Mouse (Mus musculus) cerebellum, adult 2 months (tissue): ENCODE results near the gene M1ap. TPM values are rescaled to one million over a fixed set of nuclear protein-coding genes. Genes with fewer than 3 reads are reported as not detected.

ENCODE experiments used
- DNase-seq, 2 experiments: peaks; one replicate each; pipeline ENCODE4 v3.0.0; 2021
- H3K27ac ChIP-seq: fragments of 200-500 bp; 2 replicates; pipeline ENCODE4 v1.5.1; 2012; ENCODE audit warnings: low read length, control low read depth, inconsistent platforms; ENCODE audit not compliant: insufficient read depth
- H3K27me3 ChIP-seq: fragments of 200-500 bp; 2 replicates; pipeline ENCODE4 v1.6.1; 2012; ENCODE audit warnings: inconsistent platforms, mild to moderate bottlenecking, low read length, moderate library complexity; ENCODE audit not compliant: control insufficient read depth, insufficient read depth
- H3K4me1 ChIP-seq: fragments of 200-500 bp; 2 replicates; pipeline ENCODE4 v1.6.1; 2011; ENCODE audit warnings: low read length; ENCODE audit not compliant: control insufficient read depth, insufficient read depth
- H3K4me3 ChIP-seq: fragments of 200-500 bp; replicated peaks from 2 replicates; pipeline ENCODE3; 2011; ENCODE audit warnings: mild to moderate bottlenecking, low read depth, low read length, control low read depth; ENCODE audit not compliant: insufficient read depth
- CTCF ChIP-seq: fragments of 200-500 bp; IDR thresholded peaks from 2 replicates; pipeline ENCODE4 v1.5.1; 2011; ENCODE audit warnings: low read depth, mild to moderate bottlenecking, control low read depth, low read length, moderate library complexity, borderline replicate concordance; ENCODE audit not compliant: insufficient read depth
- POLR2A ChIP-seq: fragments of 200-500 bp; IDR thresholded peaks from 2 replicates; pipeline ENCODE4 v1.6.1; 2011; ENCODE audit warnings: low read length, control low read depth, borderline replicate concordance; ENCODE audit not compliant: insufficient read depth
- WGBS: fragments of 180-500 bp; shearing (Covaris S2); methylation state at CpG from one replicate; pipeline ENCODE4 v1.1.7; 2018; 5-methylcytosine and 5-hydroxymethylcytosine counted together
- polyA plus RNA-seq: library from polyadenylated mRNA; depleted of rRNA; stranded (reverse); fragments of >200 nt; gene quantifications from 2 replicates; pipeline ENCODE4 v1.2.3, GENCODE M21; 2012

The M1ap gene
- polyA plus RNA-seq, 1 experiment = 0.21 TPM

DNA sequence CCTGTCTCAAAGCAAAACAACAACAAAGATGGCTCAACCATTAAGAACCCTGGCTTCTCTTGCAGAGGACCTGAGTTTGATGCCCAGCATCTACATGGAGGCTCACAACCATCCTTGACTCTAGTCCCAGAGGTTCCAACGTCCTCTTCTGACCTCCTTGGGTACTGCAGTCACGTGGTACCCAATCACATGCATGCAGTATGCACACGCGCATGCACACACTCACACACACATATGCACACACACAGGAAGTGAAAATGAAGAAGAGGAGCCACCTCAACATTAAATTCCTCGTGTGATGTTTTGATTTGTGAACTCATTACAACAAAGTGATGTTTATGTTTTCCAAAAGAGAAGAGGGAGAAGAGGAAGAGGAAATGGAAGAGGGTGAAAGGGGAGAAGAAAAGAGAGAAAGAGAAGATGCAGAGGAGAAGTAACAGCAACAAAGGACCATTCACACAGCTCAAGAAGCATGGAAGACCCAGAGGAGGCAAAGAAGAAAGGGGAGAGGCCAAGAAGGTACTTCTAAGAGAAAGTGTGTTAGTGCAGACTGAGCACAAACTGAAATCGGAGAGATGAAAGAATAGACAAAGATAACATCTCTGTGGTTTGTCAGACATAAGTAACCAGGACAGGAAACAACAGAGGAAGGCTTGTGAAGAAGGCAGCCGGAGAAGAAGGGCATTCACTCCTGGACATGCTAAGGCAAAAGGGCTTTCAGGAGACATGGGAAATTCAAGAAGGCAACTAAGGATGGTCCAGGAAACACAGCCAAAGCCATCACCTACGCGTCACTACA lies 25.1 kb upstream of the M1ap start:
- WGBS = 78% methylated on average over 9 of the region's 9 CpGs
- Histone ChIP-seq H3K27me3 (no peaks in the 10 kb centered on the region), H3K27ac (no peak overlapping the region), H3K4me3 (no peak overlapping the region), H3K4me1 (peaks cover 44% of the 10 kb centered on the region)
- TF ChIP-seq CTCF (no peak), POLR2A (no peak)
- DNase-seq = no peak

DNA sequence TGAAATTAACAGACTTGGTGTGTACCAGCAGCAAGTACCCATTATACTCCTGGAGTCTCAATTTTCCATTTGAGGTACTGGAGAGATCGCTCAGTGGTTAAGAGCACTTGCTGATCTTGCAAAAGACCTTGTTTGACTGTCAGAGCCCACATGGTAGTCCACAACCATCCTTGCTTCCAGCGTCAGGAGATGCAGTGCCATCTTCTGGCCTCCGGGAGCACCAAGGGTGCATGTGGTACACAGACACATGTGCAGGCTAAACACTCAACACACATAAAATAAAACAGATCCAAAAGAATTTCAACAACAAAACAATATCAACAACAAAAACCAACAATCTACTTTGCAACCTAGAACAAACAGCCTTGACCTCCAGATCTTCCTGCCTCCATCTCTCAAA lies 21.7 kb upstream of the M1ap start:
- DNase-seq = no peak
- 66% methylated on average over 3 of the region's 3 CpGs for WGBS
- TF ChIP-seq CTCF (peak; percentile 37), POLR2A (no peak)

GRCm38 (mm10) chr6:82926106-82926505 lies 20.6 kb upstream of the M1ap start:
- peak; percentile 54 to 65 for DNase-seq
- TF ChIP-seq POLR2A = no peak
- TF ChIP-seq CTCF = no peak
- H3K27me3 ChIP-seq = no peaks in the 10 kb centered on the region
- H3K4me1 ChIP-seq = peaks cover 9% of the 10 kb centered on the region
- peak overlapping the region; percentile 46; the same call in 1 of the 2 replicates for H3K27ac ChIP-seq
- 28% methylated on average over 10 of the region's 10 CpGs for WGBS
- no peak overlapping the region for H3K4me3 ChIP-seq

More for the DNA sequence above, 21.7 kb upstream of the M1ap start:
- peaks cover 15% of the 10 kb centered on the region for H3K4me1 ChIP-seq
- H3K4me3 ChIP-seq = no peak overlapping the region
- no peak overlapping the region for H3K27ac ChIP-seq
- H3K27me3 ChIP-seq = no peaks in the 10 kb centered on the region

- no peak for TF ChIP-seq POLR2A
- no peak for TF ChIP-seq CTCF
- H3K4me1 ChIP-seq = peaks cover 9% of the 10 kb centered on the region
- H3K27me3 ChIP-seq = no peaks in the 10 kb centered on the region
- H3K4me3 ChIP-seq = no peak overlapping the region
- H3K27ac ChIP-seq = peak overlapping the region; percentile 46; the same call in 1 of the 2 replicates
- DNase-seq = peak; percentile 28 to 55
- WGBS = 26% methylated on average over 7 of the region's 7 CpGs
Observed at GRCm38 (mm10) chr6:82926528-82926927, 20.2 kb upstream of the M1ap start.

GRCm38 (mm10) chr6:82927617-82928016 lies 19.1 kb upstream of the M1ap start:
- H3K4me3 ChIP-seq = no peak overlapping the region
- no peak for DNase-seq
- TF ChIP-seq POLR2A (no peak), CTCF (no peak)
- no peak overlapping the region for H3K27ac ChIP-seq
- no peaks in the 10 kb centered on the region for H3K27me3 ChIP-seq
- H3K4me1 ChIP-seq = peaks cover 9% of the 10 kb centered on the region
- 74% methylated on average over 5 of the region's 5 CpGs for WGBS

GRCm38 (mm10) chr6:82934616-82935230 lies 12.0 kb upstream of the M1ap start:
- H3K27ac ChIP-seq = peak overlapping the region; percentile 38
- peak; percentile 55 to 76 for DNase-seq
- TF ChIP-seq CTCF (no peak), POLR2A (no peak)
- H3K4me3 ChIP-seq = no peak overlapping the region
- H3K27me3 ChIP-seq = no peaks in the 10 kb centered on the region
- H3K4me1 ChIP-seq = peaks cover 25% of the 10 kb centered on the region
- 19% methylated on average over 3 of the region's 3 CpGs for WGBS

DNA sequence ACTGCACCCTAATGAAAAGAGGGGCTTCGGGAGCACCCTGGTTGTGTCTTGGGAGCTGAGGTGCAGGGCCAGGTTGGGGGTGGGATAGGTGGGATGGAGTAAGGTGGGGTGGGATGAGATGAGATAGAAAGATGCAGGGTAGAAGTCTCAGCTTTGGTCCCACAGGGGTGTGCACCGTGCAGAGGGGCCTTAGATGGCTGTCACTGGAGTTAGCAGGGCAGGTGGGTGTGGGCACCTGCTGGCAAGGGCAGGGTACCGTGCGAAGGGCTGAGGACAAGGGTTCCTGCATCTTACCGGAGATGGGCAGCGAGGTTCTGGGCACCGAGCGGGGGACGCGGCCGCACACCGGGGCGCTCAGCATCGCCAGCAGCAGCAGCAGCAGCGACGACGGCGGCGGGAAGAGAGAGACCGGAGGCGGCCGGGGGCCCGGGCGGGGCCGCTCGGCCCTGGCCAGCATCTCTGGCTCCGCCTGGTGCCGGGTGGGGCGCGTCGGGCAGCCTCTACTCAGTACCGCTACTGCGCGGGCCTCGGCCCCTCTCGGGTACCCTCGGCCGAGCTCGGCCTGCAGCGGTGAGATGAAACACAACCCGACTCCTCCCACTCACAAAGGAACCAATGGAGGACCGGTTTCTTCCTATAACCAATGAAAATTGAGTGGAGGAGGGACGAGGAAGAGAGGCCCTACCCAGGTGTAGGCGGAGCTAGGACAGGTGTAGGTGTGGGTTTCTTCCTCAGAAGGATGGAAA lies 7.4 kb upstream of the M1ap start, which contains the start of gene Sema4f:
Gene Sema4f (minus strand): TSS at position 603 of the 746 bp plus-strand sequence.
- Histone ChIP-seq H3K27ac (peak within 1 kb of the TSS; percentile 86), H3K4me1 (peaks cover 25% of the 10 kb centered on the region), H3K27me3 (no peaks in the 10 kb centered on the region), H3K4me3 (peak within 1 kb of the TSS; percentile 98)
- DNase-seq = peak; percentile 85 to 94
- WGBS = 2% methylated on average over 44 of the region's 44 CpGs
- TF ChIP-seq POLR2A (peak; percentile 83), CTCF (no peak)
